Mouse (Mus musculus) central nervous system, embryonic 11.5 days (tissue): ENCODE results near the gene Hhatl. TPM values are rescaled to one million over a fixed set of nuclear protein-coding genes. Genes with fewer than 3 reads are reported as not detected.

ENCODE experiments used
- polyA plus RNA-seq: library from polyadenylated mRNA; depleted of rRNA; stranded (reverse); fragments of >200 nt; gene quantifications from 2 replicates; pipeline ENCODE4 v1.2.3, GENCODE M21; 2012; rRNA removed

Gene Hhatl
- polyA plus RNA-seq: 0.24 and 0.48 TPM in 2 replicates

GRCm38 (mm10) chr9:121791757-121792521 is at the start of gene Hhatl:
Gene Hhatl (minus strand): TSS chr9:121792507.

GRCm38 (mm10) chr9:121838829-121839621 is 46.7 kb upstream of the Hhatl start, which contains the start of gene Ccdc13:
Gene Ccdc13 (minus strand): TSS chr9:121839461.

GRCm38 (mm10) chr9:121777484-121778065 is 14.7 kb downstream of the Hhatl start, which contains the start of gene Klhl40:
Gene Klhl40 (plus strand): TSS chr9:121777607.

GRCm38 (mm10) chr9:121759091-121760081 is 32.9 kb downstream of the Hhatl start, which contains the start of gene Zfp651:
Gene Zfp651 (plus strand): TSS chr9:121759330.

Other genes starting within 250 kb of the Hhatl start
- gene Lyzl4, start 150.4 kb downstream of the Hhatl start, polyA plus RNA-seq: not detected in 2 replicates
- 0.27 and 0.32 TPM in 2 replicates for gene Vipr1, start 149.8 kb downstream of the Hhatl start, polyA plus RNA-seq
- gene Sec22c, start 87.0 kb downstream of the Hhatl start, polyA plus RNA-seq: 13.2 and 14.1 TPM in 2 replicates
- gene Ss18l2, start 82.2 kb downstream of the Hhatl start, polyA plus RNA-seq: 35.0 and 65.5 TPM in 2 replicates
- gene Nktr, start 73.3 kb downstream of the Hhatl start, polyA plus RNA-seq: 117 and 173 TPM in 2 replicates
- 35.1 and 38.3 TPM in 2 replicates for gene Zfp651, start 33.2 kb downstream of the Hhatl start, polyA plus RNA-seq
- 0.12 and 1.5 TPM in 2 replicates for gene Klhl40, start 14.9 kb downstream of the Hhatl start, polyA plus RNA-seq
- 2.1 and 3.2 TPM in 2 replicates for gene Ccdc13, start 47.0 kb upstream of the Hhatl start, polyA plus RNA-seq
- gene Higd1a, start 65.9 kb upstream of the Hhatl start, polyA plus RNA-seq: 50.0 and 60.2 TPM in 2 replicates
- 0.37 and 0.46 TPM in 2 replicates for gene Ackr2, start 105.8 kb upstream of the Hhatl start, polyA plus RNA-seq
- not detected in 2 replicates for gene Cyp8b1, start 123.8 kb upstream of the Hhatl start, polyA plus RNA-seq
- gene Fam198a, start 158.5 kb upstream of the Hhatl start, polyA plus RNA-seq: 0.70 and 0.77 TPM in 2 replicates
- gene Pomgnt2, start 204.6 kb upstream of the Hhatl start, polyA plus RNA-seq: 9.6 and 11.7 TPM in 2 replicates